Mouse (Mus musculus): ENCODE results near the gene 2310033P09Rik.
A peak's percentile ranks its signal among the peaks of the same experiment; 100 is the strongest.

GRCm38 (mm10) chr11:59209003-59209441, 901 bp downstream of the 2310033P09Rik start:
- TF ChIP-seq CTCF (IDR thresholded peaks at IDR 0.05; ENCODE audit: extremely low read depth, insufficient read length, insufficient replicate concordance, low read depth, low read length) = peak; percentile 68; the same call in 1 of the 2 replicates
- 0 out of 2 replicates have a peak, but pooled peaks have one; percentile 22 for TF ChIP-seq POLR2A (IDR thresholded peaks at IDR 0.05; ENCODE audit: low read depth, low read length)
